Mouse (Mus musculus): ENCODE data around the gene Tle4. TPM values are rescaled to one million over a fixed set of nuclear protein-coding genes. Genes with fewer than 3 reads are reported as not detected.

Gene Tle4
- polyA plus RNA-seq, 1 experiment from 2014 or later: 21.1 TPM

DNA sequence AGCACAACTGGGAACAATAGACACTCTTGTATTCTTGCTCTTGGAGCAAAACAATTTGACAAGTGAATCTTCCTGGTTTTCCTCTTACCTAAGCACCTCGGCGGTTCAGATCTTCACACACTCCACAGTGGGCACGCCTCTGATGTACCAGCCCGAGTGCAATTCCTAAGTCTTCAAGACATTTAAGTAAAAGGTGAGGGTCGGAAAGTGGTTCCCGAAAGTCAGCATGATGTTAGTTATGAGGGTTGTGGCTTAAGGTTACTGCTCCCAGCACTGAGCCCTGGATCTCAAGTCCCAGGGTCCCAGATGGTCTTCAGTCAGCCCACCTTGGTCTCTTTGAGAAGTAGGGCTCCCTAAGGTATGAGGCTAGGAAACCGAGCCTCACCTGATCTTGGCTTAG, 165.4 kb downstream of the Tle4 start:
- H3K4me3 ChIP-seq (ENCODE audit: low read depth, low read length): no peak overlapping the region
- no peaks in the 10 kb centered on the region for H3K27me3 ChIP-seq (ENCODE audit: control insufficient read depth, insufficient read depth, low read length)
- H3K27ac ChIP-seq (ENCODE audit: low read length): no peak overlapping the region
- no peak for ATAC-seq (ENCODE audit: insufficient number of reproducible peaks, insufficient read depth, low FRiP score, low read depth)
- H3K4me2 ChIP-seq (replicated peaks; ENCODE audit: low read depth, low read length): no peak overlapping the region
- WGBS: 89% methylated on average over 7 of the region's 7 CpGs
- no peaks in the 10 kb centered on the region for H3K9me3 ChIP-seq (ENCODE audit: control insufficient read depth, low read depth, low read length)
- no peaks in the 10 kb centered on the region for H3K4me1 ChIP-seq (ENCODE audit: control insufficient read depth, insufficient read depth, low read length)
- H3K36me3 ChIP-seq (ENCODE audit: control insufficient read depth, insufficient read depth, low read length): no peaks in the 10 kb centered on the region
- H3K9ac ChIP-seq (replicated peaks; ENCODE audit: low read depth, low read length): no peak overlapping the region

DNA sequence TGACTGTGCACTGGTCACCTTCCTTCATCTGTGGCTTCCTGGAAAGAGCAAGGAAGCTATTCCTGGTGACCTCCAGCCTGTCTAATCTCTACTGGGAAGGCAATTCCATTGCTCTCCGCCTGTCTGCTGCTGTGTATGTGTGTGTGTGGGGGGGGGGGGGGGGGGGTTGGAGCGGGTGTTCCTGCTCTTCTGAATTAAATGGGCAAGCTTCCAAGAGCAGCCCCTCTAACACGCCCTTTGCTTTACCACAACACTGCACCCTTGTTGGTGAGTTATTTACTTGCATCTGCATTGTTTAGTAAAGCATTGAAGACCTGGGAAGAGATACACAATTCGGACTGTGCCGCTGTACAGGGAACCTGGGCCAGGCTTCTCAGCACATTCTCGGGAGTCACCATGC, 170.9 kb downstream of the Tle4 start:
- WGBS: 48% methylated on average over 6 of the region's 6 CpGs
- no peaks in the 10 kb centered on the region for H3K36me3 ChIP-seq (ENCODE audit: control insufficient read depth, insufficient read depth, low read length)
- peaks cover 13% of the 10 kb centered on the region; the same call in 1 of the 2 replicates for H3K4me1 ChIP-seq (ENCODE audit: control insufficient read depth, insufficient read depth, low read length)
- no peak overlapping the region for H3K4me2 ChIP-seq (replicated peaks; ENCODE audit: low read depth, low read length)
- no peaks in the 10 kb centered on the region for H3K27me3 ChIP-seq (ENCODE audit: control insufficient read depth, insufficient read depth, low read length)
- H3K9ac ChIP-seq (replicated peaks; ENCODE audit: low read depth, low read length): no peak overlapping the region
- ATAC-seq (ENCODE audit: insufficient number of reproducible peaks, insufficient read depth, low FRiP score, low read depth): no peak
- no peak overlapping the region for H3K4me3 ChIP-seq (ENCODE audit: low read depth, low read length)
- H3K27ac ChIP-seq (ENCODE audit: low read length): no peak overlapping the region
- no peaks in the 10 kb centered on the region for H3K9me3 ChIP-seq (ENCODE audit: control insufficient read depth, low read depth, low read length)

DNA sequence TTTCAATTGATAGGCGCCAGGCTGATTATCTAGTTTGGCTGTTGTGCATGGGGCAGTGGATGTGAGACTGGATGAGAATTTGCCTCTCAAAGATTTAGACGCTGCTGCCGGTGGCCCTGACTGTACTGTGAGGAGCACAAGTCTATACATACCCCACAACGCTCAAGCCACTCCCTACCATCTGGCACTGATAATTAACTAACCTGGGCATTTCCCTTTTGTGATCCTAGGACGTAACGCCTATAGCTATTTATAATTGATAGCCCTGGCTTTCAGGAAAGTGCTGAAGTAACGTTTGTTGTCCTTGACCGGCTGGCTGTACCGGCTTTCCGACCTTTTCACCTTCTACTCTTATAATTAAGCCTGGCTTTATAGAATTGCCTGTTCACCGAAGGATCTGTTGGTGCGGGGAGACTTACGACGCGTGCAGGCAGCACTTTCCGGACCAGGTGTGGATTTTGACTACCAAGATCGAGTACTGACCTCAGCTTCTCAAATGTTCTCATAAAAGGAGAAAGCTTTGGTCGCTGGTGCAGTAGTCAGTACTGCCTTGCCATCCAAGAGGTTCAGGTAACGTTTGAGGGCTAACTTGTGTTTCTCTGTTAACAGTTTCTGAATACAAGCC, 171.5 kb downstream of the Tle4 start:
- no peak overlapping the region for H3K9ac ChIP-seq (replicated peaks; ENCODE audit: low read depth, low read length)
- no peak for ATAC-seq (ENCODE audit: insufficient number of reproducible peaks, insufficient read depth, low FRiP score, low read depth)
- 22% methylated on average over 19 of the region's 19 CpGs for WGBS

DNA sequence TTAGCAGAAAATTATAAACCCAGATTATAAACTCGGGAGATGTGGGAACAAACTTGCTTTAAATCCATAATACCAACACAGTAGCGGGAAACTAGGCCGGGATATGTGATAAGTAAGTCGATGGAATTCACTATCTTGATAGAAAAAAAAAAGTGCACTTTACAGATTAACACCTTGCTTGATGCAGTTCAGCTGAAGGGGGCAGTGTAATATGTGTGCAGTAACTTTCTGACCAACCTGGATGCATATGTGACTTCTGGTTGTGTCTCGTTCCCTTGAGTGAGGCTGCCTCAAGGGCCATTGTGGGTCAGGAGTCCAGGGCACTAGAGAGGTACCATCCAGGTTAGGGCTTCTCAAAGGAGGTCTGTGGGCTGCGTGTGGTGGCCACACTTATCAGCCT, 172.7 kb downstream of the Tle4 start:
- H3K4me1 ChIP-seq (ENCODE audit: control insufficient read depth, insufficient read depth, low read length): peaks cover 13% of the 10 kb centered on the region; the same call in 1 of the 2 replicates
- H3K36me3 ChIP-seq (ENCODE audit: control insufficient read depth, insufficient read depth, low read length): no peaks in the 10 kb centered on the region
- no peak overlapping the region for H3K9ac ChIP-seq (replicated peaks; ENCODE audit: low read depth, low read length)
- no peaks in the 10 kb centered on the region for H3K27me3 ChIP-seq (ENCODE audit: control insufficient read depth, insufficient read depth, low read length)
- H3K4me3 ChIP-seq (ENCODE audit: low read depth, low read length): no peak overlapping the region
- whole genome bisulfite sequencing: 28% methylated on average over 6 of the region's 6 CpGs
- H3K9me3 ChIP-seq (ENCODE audit: control insufficient read depth, low read depth, low read length): no peaks in the 10 kb centered on the region
- ATAC-seq (ENCODE audit: insufficient number of reproducible peaks, insufficient read depth, low FRiP score, low read depth): no peak
- H3K4me2 ChIP-seq (replicated peaks; ENCODE audit: low read depth, low read length): no peak overlapping the region
- H3K27ac ChIP-seq (ENCODE audit: low read length): no peak overlapping the region

More for the DNA sequence above, 171.5 kb downstream of the Tle4 start:
- H3K27me3 ChIP-seq (ENCODE audit: control insufficient read depth, insufficient read depth, low read length): no peaks in the 10 kb centered on the region
- peaks cover 13% of the 10 kb centered on the region; the same call in 1 of the 2 replicates for H3K4me1 ChIP-seq (ENCODE audit: control insufficient read depth, insufficient read depth, low read length)
- no peak overlapping the region for H3K4me2 ChIP-seq (replicated peaks; ENCODE audit: low read depth, low read length)
- no peak overlapping the region for H3K4me3 ChIP-seq (ENCODE audit: low read depth, low read length)
- H3K36me3 ChIP-seq (ENCODE audit: control insufficient read depth, insufficient read depth, low read length): no peaks in the 10 kb centered on the region
- no peaks in the 10 kb centered on the region for H3K9me3 ChIP-seq (ENCODE audit: control insufficient read depth, low read depth, low read length)
- H3K27ac ChIP-seq (ENCODE audit: low read length): no peak overlapping the region

DNA sequence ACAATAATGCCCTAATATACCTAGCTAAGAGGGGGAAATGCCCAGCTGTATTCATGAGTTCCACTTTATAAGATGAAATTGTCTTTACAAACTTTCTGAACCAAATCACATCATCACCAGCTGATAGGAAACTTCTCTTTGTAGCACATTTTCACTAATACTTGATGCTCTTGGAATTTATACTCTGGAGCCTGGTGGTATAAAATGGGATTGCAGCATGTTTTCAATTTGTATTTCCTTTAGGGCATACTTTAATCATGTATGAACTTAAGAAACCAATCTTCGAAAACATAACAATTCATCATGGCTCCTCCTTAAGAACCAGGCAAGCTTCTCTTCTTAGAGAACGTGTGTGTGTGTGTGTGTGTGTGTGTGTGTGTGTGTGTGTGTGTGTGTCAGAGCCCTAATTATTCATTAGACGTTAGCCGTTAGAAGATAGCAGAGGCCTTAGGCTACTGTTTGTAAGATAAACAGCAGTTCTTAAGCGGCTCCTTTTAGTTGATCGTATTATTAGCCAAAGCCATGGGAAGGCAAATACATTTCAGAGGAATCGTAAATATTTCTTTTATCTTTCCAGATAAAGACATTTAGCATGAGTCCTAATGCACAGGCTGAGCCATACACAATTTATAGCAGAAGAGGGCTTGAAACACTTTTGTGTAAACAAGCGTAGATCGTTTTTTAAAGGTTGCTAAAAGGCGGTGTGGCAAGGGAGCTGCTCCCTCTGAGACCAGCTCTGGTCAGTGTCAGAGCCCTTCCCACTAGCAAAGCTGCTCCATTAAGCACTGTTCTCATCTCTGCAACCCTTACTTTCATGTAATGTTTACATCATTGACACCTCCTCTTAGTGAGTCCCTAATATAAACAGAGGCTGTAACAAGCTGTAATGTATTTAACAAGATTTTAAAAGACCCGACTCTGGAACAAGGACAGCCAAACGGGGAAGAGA, 173.6 kb downstream of the Tle4 start:
- H3K9ac ChIP-seq (replicated peaks; ENCODE audit: low read depth, low read length): no peak overlapping the region
- no peak overlapping the region for H3K4me2 ChIP-seq (replicated peaks; ENCODE audit: low read depth, low read length)

DNA sequence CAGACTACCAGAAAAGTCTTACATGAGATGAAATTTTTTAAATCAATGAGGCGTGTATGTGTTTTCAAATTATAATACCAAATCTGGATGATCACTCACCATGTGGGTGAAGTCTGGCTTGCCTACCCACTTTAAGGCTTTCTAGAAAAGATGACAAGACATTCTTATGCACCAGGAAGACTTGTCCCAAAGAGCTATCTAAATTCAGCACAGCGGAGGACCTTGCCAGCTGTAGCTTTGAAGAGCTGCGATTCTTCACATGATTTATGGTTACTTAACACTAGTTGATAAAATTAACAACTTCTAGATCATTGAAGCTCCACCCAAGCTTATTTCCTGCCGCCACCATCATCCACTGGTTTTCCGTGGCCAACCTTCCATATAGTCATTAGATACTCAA, 176.2 kb downstream of the Tle4 start:
- WGBS: 88% methylated on average over 5 of the region's 5 CpGs

More for the DNA sequence above, 173.6 kb downstream of the Tle4 start:
- WGBS: 15% methylated on average over 12 of the region's 12 CpGs
- Histone ChIP-seq H3K9me3 (ENCODE audit: control insufficient read depth, low read depth, low read length) (no peaks in the 10 kb centered on the region), H3K27me3 (ENCODE audit: control insufficient read depth, insufficient read depth, low read length) (no peaks in the 10 kb centered on the region), H3K4me1 (ENCODE audit: control insufficient read depth, insufficient read depth, low read length) (peaks cover 13% of the 10 kb centered on the region; the same call in 1 of the 2 replicates), H3K4me3 (ENCODE audit: low read depth, low read length) (no peak overlapping the region), H3K36me3 (ENCODE audit: control insufficient read depth, insufficient read depth, low read length) (no peaks in the 10 kb centered on the region), H3K27ac (ENCODE audit: low read length) (no peak overlapping the region)
- ATAC-seq (ENCODE audit: insufficient number of reproducible peaks, insufficient read depth, low FRiP score, low read depth): peak; percentile 85

DNA sequence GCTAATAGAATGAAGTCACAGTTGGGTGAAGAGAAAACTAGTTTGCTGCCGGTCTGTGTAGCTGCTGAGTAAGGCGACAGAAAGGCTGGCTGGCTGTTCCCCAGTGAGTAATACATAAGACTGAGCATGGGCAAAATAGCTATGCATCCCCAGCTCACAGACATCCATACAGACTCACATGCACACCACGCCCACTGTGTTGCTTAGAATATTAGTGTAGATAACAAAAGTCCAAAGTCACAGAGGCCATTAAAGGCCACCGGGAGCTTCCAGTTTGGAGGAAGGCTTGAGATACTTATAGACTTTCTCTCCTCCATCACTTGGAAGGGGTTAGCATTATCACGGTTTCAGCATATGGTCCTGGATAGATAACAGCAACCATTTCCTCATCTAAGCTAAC, 178.0 kb downstream of the Tle4 start:
- Histone ChIP-seq H3K4me2 (replicated peaks; ENCODE audit: low read depth, low read length) (no peak overlapping the region), H3K27ac (ENCODE audit: low read length) (no peak overlapping the region), H3K36me3 (ENCODE audit: control insufficient read depth, insufficient read depth, low read length) (no peaks in the 10 kb centered on the region), H3K4me1 (ENCODE audit: control insufficient read depth, insufficient read depth, low read length) (no peaks in the 10 kb centered on the region), H3K9ac (replicated peaks; ENCODE audit: low read depth, low read length) (no peak overlapping the region), H3K27me3 (ENCODE audit: control insufficient read depth, insufficient read depth, low read length) (no peaks in the 10 kb centered on the region), H3K9me3 (ENCODE audit: control insufficient read depth, low read depth, low read length) (no peaks in the 10 kb centered on the region), H3K4me3 (ENCODE audit: low read depth, low read length) (no peak overlapping the region)
- WGBS: 79% methylated on average over 5 of the region's 5 CpGs
- no peak for ATAC-seq (ENCODE audit: insufficient number of reproducible peaks, insufficient read depth, low FRiP score, low read depth)

More for the DNA sequence above, 176.2 kb downstream of the Tle4 start:
- no peak overlapping the region for H3K4me2 ChIP-seq (replicated peaks; ENCODE audit: low read depth, low read length)
- H3K9me3 ChIP-seq (ENCODE audit: control insufficient read depth, low read depth, low read length): no peaks in the 10 kb centered on the region
- H3K27ac ChIP-seq (ENCODE audit: low read length): no peak overlapping the region
- ATAC-seq (ENCODE audit: insufficient number of reproducible peaks, insufficient read depth, low FRiP score, low read depth): no peak
- H3K4me3 ChIP-seq (ENCODE audit: low read depth, low read length): no peak overlapping the region
- H3K9ac ChIP-seq (replicated peaks; ENCODE audit: low read depth, low read length): no peak overlapping the region
- peaks cover 10% of the 10 kb centered on the region; the same call in 1 of the 2 replicates for H3K4me1 ChIP-seq (ENCODE audit: control insufficient read depth, insufficient read depth, low read length)
- no peaks in the 10 kb centered on the region for H3K36me3 ChIP-seq (ENCODE audit: control insufficient read depth, insufficient read depth, low read length)
- no peaks in the 10 kb centered on the region for H3K27me3 ChIP-seq (ENCODE audit: control insufficient read depth, insufficient read depth, low read length)

DNA sequence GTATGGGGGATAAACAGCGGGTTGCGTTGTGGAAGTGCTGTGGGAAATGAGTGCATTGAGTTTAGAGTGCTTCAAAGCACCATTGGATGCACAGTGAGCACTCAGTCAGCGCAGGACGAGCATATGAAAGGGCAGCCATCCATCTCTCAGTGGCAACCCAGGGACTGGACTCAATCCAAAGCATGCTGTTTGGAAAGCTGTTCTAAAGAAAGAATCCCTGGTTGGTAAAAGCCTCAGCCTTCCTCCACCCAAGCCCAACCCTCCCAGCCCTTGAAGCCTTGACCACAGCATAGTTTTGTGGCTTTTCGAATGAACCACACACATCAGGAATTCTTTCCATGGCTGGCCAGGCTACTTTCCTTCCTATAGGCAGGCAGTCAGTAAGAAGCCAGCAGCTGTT, 181.0 kb downstream of the Tle4 start:
- H3K4me1 ChIP-seq (ENCODE audit: control insufficient read depth, insufficient read depth, low read length): no peaks in the 10 kb centered on the region
- WGBS: 55% methylated on average over 5 of the region's 5 CpGs
- no peak overlapping the region for H3K27ac ChIP-seq (ENCODE audit: low read length)
- H3K36me3 ChIP-seq (ENCODE audit: control insufficient read depth, insufficient read depth, low read length): no peaks in the 10 kb centered on the region
- H3K4me3 ChIP-seq (ENCODE audit: low read depth, low read length): no peak overlapping the region
- H3K27me3 ChIP-seq (ENCODE audit: control insufficient read depth, insufficient read depth, low read length): no peaks in the 10 kb centered on the region
- no peak overlapping the region for H3K4me2 ChIP-seq (replicated peaks; ENCODE audit: low read depth, low read length)
- no peak overlapping the region for H3K9ac ChIP-seq (replicated peaks; ENCODE audit: low read depth, low read length)
- H3K9me3 ChIP-seq (ENCODE audit: control insufficient read depth, low read depth, low read length): no peaks in the 10 kb centered on the region
- no peak for ATAC-seq (ENCODE audit: insufficient number of reproducible peaks, insufficient read depth, low FRiP score, low read depth)

Measured in stomach, embryonic 14.5 days (tissue).